Mouse (Mus musculus): ENCODE data around the gene Asah2. TPM values are rescaled to one million over a fixed set of nuclear protein-coding genes. Genes with fewer than 3 reads are reported as not detected.
"Not testable (repeated sequence)": the region's sequence is repeated elsewhere in the genome, so short reads cannot be mapped to it uniquely, and the experiment has no call there.

Asah2 gene
- polyA plus RNA-seq, 1 experiment = 2.0 TPM

- no peak overlapping the region for H3K4me3 ChIP-seq (ENCODE audit: extremely low read depth, insufficient read depth, insufficient read length)
- no peak for DNase-seq (ENCODE audit: low read depth in 1 of 2, low spot score in 2 of 2)
- H3K36me3 ChIP-seq (ENCODE audit: control insufficient read depth, insufficient read depth, low read length) = peaks cover 7% of the 10 kb centered on the region
- WGBS = 89% methylated on average over 4 of the region's 4 CpGs
- H3K27me3 ChIP-seq (ENCODE audit: control insufficient read depth, insufficient read depth, low read length) = no peaks in the 10 kb centered on the region
- no peaks in the 10 kb centered on the region for H3K4me1 ChIP-seq (ENCODE audit: control insufficient read depth, insufficient read depth, insufficient read length)
- TF ChIP-seq CTCF (IDR thresholded peaks at IDR 0.05; ENCODE audit: extremely low read depth, insufficient read depth, insufficient read length, insufficient replicate concordance) (no peak), POLR2A (IDR thresholded peaks at IDR 0.05; ENCODE audit: low read depth, low read length) (no peak)
- H3K27ac ChIP-seq (ENCODE audit: insufficient read depth, low read length) = no peak overlapping the region
Observed at GRCm38 (mm10) chr19:32136888-32137625, 29.0 kb upstream of the Asah2 start.

GRCm38 (mm10) chr19:32131707-32132488 is 23.9 kb upstream of the Asah2 start:
- not testable (repeated sequence) for H3K4me3 ChIP-seq (ENCODE audit: extremely low read depth, insufficient read depth, insufficient read length); H3K4me1 ChIP-seq (ENCODE audit: control insufficient read depth, insufficient read depth, insufficient read length); H3K27me3 ChIP-seq (ENCODE audit: control insufficient read depth, insufficient read depth, low read length); H3K27ac ChIP-seq (ENCODE audit: insufficient read depth, low read length); DNase-seq (ENCODE audit: low read depth in 1 of 2, low spot score in 2 of 2)
- H3K36me3 ChIP-seq (ENCODE audit: control insufficient read depth, insufficient read depth, low read length) = peaks cover 16% of the 10 kb centered on the region
- WGBS = 92% methylated on average over 16 of the region's 17 CpGs

- Histone ChIP-seq H3K36me3 (ENCODE audit: control insufficient read depth, insufficient read depth, low read length) (peaks cover 22% of the 10 kb centered on the region), H3K4me1 (ENCODE audit: control insufficient read depth, insufficient read depth, insufficient read length) (no peaks in the 10 kb centered on the region), H3K27me3 (ENCODE audit: control insufficient read depth, insufficient read depth, low read length) (no peaks in the 10 kb centered on the region), H3K4me3 (ENCODE audit: extremely low read depth, insufficient read depth, insufficient read length) (no peak overlapping the region), H3K27ac (ENCODE audit: insufficient read depth, low read length) (no peak overlapping the region)
- TF ChIP-seq CTCF (IDR thresholded peaks at IDR 0.05; ENCODE audit: extremely low read depth, insufficient read depth, insufficient read length, insufficient replicate concordance) (no peak), POLR2A (IDR thresholded peaks at IDR 0.05; ENCODE audit: low read depth, low read length) (no peak)
- DNase-seq (ENCODE audit: low read depth in 1 of 2, low spot score in 2 of 2) = no peak
- 93% methylated on average over 8 of the region's 8 CpGs for WGBS
Observed at GRCm38 (mm10) chr19:32129281-32129680, 21.3 kb upstream of the Asah2 start.

GRCm38 (mm10) chr19:32127180-32127850 is 19.3 kb upstream of the Asah2 start:
- no peaks in the 10 kb centered on the region for H3K4me1 ChIP-seq (ENCODE audit: control insufficient read depth, insufficient read depth, insufficient read length)
- WGBS = 80% methylated on average over 10 of the region's 10 CpGs
- TF ChIP-seq CTCF (IDR thresholded peaks at IDR 0.05; ENCODE audit: extremely low read depth, insufficient read depth, insufficient read length, insufficient replicate concordance) (no peak), POLR2A (IDR thresholded peaks at IDR 0.05; ENCODE audit: low read depth, low read length) (no peak)
- H3K4me3 ChIP-seq (ENCODE audit: extremely low read depth, insufficient read depth, insufficient read length) = no peak overlapping the region
- no peaks in the 10 kb centered on the region for H3K27me3 ChIP-seq (ENCODE audit: control insufficient read depth, insufficient read depth, low read length)
- H3K27ac ChIP-seq (ENCODE audit: insufficient read depth, low read length) = no peak overlapping the region
- H3K36me3 ChIP-seq (ENCODE audit: control insufficient read depth, insufficient read depth, low read length) = peaks cover 29% of the 10 kb centered on the region
- no peak for DNase-seq (ENCODE audit: low read depth in 1 of 2, low spot score in 2 of 2)

- 94% methylated on average over 9 of the region's 9 CpGs for WGBS
- Histone ChIP-seq H3K27ac (ENCODE audit: insufficient read depth, low read length) (no peak overlapping the region), H3K36me3 (ENCODE audit: control insufficient read depth, insufficient read depth, low read length) (peaks cover 33% of the 10 kb centered on the region), H3K27me3 (ENCODE audit: control insufficient read depth, insufficient read depth, low read length) (no peaks in the 10 kb centered on the region), H3K4me1 (ENCODE audit: control insufficient read depth, insufficient read depth, insufficient read length) (no peaks in the 10 kb centered on the region), H3K4me3 (ENCODE audit: extremely low read depth, insufficient read depth, insufficient read length) (no peak overlapping the region)
- DNase-seq (ENCODE audit: low read depth in 1 of 2, low spot score in 2 of 2) = no peak
- TF ChIP-seq POLR2A (IDR thresholded peaks at IDR 0.05; ENCODE audit: low read depth, low read length) (no peak), CTCF (IDR thresholded peaks at IDR 0.05; ENCODE audit: extremely low read depth, insufficient read depth, insufficient read length, insufficient replicate concordance) (no peak)
Observed at GRCm38 (mm10) chr19:32124155-32124554, 16.1 kb upstream of the Asah2 start.

GRCm38 (mm10) chr19:32123196-32123595 is 15.2 kb upstream of the Asah2 start:
- no peak for DNase-seq (ENCODE audit: low read depth in 1 of 2, low spot score in 2 of 2)
- Histone ChIP-seq H3K36me3 (ENCODE audit: control insufficient read depth, insufficient read depth, low read length) (peaks cover 29% of the 10 kb centered on the region), H3K27ac (ENCODE audit: insufficient read depth, low read length) (no peak overlapping the region), H3K4me1 (ENCODE audit: control insufficient read depth, insufficient read depth, insufficient read length) (no peaks in the 10 kb centered on the region), H3K27me3 (ENCODE audit: control insufficient read depth, insufficient read depth, low read length) (no peaks in the 10 kb centered on the region), H3K4me3 (ENCODE audit: extremely low read depth, insufficient read depth, insufficient read length) (no peak overlapping the region)
- TF ChIP-seq CTCF (IDR thresholded peaks at IDR 0.05; ENCODE audit: extremely low read depth, insufficient read depth, insufficient read length, insufficient replicate concordance) = no peak
- WGBS = 98% methylated on average over 5 of the region's 5 CpGs

Measured in spleen, adult 2 months (tissue).